Mouse (Mus musculus) ovary, postnatal 14 days (tissue): Measurements from ENCODE around the gene Ccdc85b.
"Not testable (repeated sequence)": the region's sequence is repeated elsewhere in the genome, so short reads cannot be mapped to it uniquely, and the experiment has no call there.

Experiments used
- DNase-seq: peaks from one replicate; pipeline ENCODE4 v3.0.0; 2022; ENCODE audit warnings: low spot score

Gene Ccdc85b

DNA sequence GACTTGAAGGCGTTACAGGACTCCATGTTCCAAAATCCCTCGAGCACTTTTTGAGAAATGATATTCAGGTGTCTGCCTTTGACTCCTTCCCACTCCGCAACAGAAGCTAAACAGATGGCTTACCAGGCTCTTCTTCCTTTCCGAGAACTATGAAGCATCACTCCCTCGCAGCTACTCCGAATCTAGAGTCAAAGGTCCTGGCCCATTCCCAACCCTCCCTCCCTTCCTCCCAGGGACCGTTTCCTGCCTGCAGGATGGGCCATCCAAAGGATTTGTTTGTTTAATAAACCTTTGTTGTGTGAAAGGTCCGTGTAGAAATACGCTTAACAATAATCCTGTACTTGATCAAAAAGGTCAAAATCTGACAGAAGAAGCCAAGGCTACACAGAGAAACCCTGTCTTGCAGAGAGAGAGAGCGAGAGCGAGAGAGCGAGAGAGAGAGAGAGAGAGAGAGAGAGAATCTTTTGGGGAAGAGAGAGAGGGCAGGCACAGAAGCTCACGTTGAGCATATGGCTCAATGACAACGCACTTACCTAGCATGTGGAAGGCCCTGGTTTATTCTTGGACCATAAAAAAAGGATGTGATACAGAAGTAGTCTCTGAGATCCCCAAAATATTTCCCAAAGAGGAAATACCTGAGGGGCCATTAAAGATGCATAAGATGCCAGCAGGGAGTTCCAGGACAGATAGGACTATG is at the start of gene Ccdc85b:
Gene Ccdc85b (minus strand): TSS at position 149 of the 697 bp plus-strand sequence.
- DNase-seq: no peak

DNA sequence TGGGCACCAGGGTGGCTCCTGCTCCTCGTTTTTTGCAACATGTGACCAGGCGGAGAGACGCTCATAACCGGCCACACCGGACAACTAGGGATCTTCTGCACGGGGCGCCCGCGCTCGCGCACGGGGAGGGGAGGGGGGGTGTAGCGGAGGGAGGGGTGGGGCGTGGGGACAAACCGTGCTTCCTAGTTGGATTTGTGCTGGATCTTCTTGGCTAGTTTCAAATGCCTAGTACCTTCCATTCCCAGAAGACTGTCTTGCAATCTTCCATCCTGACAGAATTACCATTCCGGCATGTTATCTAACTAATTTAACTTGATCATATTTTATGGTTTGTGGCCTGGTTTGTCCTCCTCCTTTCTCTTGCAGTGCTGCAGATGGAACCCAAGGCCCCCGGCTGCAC is 46.0 kb upstream of the Ccdc85b start, which contains the start of gene 1700020D05Rik:
Gene 1700020D05Rik (minus strand): TSS at position 101 of the 400 bp plus-strand sequence.
- DNase-seq: no peak

DNA sequence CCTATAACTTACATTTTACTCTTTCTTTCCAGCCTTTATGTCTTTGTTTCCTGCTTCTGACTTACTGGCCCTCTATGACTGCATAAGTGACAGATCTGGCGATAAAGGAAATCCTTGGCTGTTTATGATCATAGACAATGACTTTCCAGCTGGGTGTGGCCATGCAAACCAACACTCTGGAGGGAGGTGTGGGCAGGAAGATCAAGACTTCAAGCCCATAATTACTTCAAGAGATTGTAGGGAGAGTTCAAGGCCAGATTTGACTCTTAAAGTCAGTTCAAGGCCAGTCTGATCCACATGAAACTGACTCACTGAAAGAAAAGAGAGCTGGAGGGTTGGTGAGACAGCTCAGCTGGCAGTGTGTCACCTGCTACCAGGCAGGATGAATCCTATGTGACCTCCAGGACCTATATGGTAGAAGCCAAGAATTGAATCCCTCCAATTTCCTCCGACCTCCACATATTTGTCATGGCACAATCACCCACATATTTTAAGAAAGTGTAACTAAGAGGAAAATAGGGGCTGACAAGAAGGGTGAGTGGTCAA is 42.7 kb upstream of the Ccdc85b start:
- DNase-seq: no peak

DNA sequence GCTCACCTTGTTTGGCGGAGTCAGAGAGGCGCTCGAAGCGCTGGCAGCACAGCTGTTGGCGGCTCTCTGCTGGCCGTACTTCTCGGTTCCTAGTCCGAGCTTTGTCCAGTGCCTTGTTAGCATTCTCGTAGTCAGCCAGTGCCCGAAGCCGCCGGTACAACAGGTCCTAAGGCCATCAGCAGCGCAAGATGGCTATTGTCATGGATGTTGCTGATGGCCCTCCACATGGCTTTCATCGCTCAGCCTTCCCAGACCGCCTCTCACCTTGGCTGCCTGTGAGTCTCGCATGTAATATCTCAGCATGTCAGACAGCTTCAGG is 38.3 kb upstream of the Ccdc85b start:
- DNase-seq: no peak

DNA sequence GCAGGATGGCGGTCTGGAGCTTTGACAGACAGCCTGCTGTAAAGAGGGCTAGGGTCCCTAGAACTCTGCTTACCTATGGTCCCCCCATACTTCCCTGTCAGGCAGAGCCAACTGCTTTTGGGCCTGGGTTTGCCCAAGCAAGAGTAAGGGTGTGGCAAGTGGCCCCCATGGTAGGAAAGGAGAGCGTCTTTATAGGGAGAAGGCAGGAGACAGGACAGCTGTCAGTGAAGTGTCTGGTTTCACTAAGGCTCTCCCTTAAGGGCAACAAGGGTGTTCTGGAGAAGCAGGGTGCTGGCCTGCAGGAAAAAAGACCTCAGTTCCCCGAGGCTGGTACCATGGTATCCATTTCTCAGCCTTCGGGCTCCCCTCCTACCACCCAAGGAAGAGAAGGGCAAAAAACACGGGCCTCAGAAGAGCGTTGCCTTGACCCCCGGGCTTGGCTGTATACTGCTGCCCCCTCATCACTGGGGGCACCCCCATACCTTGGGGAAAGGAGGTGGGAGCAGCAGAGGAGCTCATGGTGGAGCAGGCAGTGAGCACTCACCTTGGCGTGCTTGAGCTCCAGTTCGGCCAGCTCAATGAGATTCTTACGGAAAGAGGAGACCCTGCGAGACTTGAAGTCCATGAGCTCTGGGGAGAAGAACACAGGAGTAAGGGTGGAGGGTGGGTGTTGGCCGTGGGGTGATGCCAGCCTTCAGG is 37.8 kb upstream of the Ccdc85b start:
- no peak for DNase-seq

DNA sequence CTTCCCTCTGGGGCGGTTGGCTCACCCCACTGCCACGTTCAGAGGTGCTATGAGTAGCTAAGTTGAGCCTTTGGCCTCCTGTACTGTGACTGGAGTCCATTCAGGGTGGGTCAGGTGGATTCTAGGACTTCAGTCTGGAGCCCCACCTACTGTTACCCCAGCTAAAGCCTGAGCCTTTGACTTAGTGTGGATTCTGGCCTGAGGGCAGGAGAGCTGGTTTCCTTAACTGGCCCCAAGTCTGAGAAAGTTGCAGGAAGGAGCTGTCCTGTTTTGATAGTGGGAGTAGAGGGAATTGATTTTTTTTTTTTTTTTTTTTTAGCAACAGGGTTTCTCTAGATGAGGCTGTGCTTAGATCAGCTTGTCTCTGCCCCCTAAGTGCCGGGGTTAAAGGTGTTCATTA is 36.6 kb upstream of the Ccdc85b start:
- no peak for DNase-seq

DNA sequence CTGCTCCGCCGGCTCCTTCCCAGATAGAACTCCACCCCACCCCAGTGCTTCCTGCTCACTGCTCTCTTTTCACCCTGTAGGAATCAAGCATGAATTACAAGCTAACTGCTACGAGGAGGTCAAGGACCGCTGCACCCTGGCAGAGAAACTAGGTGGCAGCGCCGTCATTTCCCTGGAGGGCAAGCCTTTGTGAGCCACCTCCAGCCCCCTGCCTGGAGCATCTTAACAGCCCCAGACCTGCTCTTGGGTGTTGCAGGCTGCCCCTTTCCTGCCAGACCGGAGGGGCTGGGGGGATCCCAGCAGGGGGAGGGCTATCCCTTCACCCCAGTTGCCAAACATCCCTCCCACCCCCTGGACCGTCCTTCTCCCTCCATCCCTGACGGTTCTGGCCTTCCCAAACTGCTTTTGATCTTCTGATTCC is 35.6 kb upstream of the Ccdc85b start:
- DNase-seq: not testable (repeated sequence)

DNA sequence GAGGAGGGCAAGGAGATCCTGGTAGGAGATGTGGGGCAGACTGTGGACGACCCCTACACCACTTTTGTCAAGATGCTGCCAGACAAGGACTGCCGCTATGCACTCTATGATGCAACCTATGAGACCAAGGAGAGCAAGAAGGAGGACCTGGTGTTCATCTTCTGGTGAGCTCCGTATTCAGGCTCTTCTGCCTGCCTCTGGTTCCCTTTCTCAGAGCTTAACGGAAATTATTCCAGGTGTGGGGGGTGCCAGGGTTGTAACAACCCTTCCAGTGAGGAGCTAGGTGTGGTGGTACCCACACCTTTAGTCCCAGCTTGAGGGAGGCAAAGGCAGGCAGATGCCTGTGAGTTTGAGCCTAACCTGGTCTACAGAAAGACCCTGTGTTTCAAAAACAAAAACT is 34.9 kb upstream of the Ccdc85b start:
- no peak for DNase-seq

DNA sequence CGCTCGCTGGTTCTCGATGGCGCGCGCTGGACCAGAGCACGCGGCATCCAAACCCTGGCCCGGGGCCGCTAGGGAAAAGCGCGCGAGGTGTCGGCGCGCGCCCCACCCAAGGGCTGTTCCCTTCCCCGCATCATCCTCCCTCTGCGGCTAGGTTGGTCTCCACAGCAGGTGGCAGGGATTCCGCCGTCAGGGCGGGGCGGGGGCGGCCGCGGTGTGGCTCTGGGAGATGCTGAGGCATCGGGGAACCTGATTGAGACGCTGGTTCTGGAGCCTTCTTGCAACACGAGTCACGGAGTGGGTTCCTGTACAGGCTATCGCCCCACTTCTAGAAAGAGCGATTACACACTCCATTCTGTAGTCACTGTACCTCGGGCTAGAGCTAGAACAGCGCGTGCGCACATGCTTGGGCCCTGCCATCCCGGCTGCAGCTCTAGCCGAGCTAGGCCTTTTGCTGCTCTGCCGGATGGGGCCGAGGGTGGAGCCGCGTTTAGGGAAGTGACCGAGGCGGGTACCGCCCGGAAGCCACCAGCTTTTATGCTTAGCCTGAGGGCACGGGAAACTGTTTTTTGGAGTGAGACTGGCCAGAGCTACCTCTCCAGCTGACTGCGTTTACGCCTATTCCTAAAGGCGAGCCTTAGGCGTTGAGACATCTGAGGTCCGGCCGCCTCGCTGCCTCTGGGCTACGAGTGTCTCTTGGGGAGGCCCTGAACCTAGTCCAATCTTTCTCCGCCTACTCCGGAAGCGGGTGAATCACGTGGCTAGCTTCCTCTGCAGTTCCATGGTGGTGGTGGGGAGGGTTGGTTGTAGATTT is 33.4 kb upstream of the Ccdc85b start:
- peak; percentile 65 for DNase-seq

DNA sequence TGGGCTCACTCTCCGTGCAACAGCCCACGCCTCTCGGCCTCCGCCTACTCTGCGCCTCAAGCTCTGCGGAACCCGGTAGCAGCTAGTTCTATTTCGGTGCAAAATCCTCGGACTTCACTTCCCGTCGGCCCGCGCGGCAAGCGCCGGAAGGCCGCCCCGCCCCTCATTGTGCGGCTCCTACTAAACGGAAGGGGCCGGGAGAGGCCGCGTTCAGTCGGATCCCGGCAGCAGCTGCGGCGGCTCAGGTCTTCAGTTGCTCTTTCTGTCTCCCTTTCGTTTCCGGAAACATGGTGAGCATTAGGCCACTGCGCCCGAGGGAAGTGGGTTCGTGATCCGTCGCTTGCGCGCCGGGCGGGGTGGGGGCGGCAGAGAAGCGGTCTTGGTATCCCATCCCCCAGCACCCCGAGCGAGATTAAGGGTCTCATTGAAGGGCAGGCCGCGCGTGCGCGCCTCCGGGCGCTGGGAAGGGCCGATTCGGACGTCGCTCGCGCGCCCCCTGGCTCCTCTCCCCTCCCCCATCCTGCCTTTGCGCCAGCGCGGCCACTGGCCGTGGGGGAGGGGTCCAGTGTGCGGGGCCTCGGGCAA is 32.7 kb upstream of the Ccdc85b start, which contains the start of gene Cfl1:
Gene Cfl1 (plus strand): TSS at position 143 of the 585 bp plus-strand sequence.
- peak; percentile 85 for DNase-seq

DNA sequence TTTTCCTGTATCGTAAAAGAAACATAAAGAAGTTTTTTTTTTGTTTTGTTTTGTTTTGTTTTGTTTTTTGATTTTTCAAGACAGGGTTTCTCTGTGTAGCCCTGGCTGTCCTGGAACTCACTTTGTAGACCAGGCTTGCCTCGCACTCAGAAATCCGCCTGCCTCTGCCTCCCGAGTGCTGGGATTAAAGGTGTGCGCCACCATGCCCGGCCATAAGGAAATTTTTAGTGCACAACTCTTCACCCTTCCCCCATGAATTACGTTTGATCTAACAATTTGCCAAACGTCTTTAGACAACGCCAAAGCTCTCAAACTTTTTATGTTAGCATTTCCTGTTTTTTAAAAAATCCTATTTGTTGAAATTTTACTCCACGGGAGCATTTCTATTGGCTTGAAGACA is 32.0 kb upstream of the Ccdc85b start:
- not testable (repeated sequence) for DNase-seq

DNA sequence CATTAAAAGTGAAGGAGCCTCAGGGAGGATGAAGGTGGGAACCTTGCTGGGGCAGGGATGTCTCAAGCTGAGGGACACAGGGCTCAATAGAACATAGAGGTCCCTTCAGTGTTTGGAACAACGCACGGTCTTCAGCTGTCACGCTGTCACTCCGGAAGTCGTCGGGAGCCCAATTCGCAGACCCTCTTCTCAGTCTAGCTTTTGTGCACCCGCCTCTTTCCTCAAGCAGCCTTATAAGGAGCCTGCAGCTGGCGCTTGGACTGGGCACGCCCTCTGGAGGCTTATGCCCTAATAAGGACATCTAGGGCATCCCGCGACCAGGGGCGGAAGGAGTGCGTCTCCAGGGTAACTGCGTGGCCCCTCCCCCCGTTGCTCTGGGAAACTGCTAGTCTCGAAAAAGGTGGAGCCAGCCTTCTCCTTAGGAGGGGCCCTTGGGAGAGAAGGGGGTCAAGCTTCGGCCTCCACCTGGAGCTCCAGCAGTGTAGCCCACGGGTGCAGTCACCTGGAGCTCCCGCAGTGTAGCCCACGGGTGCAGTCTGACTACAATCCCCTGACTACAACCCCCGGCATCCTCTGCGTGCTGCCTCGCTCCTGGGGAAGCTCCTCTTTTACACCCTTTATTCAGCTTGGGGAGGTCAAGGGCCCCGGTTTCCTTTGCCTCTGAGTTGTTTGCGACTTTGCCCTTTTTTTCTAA is 31.3 kb upstream of the Ccdc85b start:
- DNase-seq: peak; percentile 92

DNA sequence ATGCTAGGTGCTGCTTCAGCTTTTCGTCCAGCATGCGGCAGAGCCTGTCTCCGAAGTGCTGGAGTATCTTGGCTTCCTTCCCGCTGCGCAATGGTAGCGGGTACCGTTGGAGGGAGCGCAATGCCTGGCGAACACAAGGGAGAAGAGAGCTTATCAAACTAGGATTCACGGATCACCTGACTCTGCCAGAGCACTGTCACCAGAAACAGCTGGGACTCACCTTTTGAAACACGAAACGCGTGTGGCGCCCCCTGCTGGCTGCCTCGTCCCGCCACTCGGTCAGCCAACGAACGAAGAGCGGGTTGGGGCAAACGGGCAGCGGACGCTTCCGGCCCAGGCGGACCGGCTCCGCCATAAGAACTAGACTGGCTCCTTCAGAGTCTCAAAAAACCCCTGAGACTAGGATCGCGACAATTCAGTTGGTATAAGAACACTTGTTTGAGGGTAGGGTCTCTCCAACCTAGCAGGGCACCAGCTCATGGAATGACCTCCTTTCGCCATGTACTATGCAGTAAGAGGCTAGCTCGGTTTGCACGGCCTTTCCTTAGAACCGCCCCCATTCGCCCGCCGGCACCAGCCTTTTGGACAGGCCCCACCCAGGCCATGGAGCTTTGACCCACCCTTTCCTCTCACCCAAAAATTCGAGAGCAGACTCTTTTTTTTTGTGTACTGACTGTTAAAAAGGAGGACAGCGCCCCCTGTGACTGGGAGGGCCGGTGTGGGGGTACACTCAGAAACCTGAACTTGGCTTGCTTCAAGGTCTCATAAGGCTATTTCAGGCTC is 30.3 kb upstream of the Ccdc85b start, which contains the start of gene Mus81:
Gene Mus81 (minus strand): TSS at position 635 of the 783 bp plus-strand sequence.
- DNase-seq: peak; percentile 95

DNA sequence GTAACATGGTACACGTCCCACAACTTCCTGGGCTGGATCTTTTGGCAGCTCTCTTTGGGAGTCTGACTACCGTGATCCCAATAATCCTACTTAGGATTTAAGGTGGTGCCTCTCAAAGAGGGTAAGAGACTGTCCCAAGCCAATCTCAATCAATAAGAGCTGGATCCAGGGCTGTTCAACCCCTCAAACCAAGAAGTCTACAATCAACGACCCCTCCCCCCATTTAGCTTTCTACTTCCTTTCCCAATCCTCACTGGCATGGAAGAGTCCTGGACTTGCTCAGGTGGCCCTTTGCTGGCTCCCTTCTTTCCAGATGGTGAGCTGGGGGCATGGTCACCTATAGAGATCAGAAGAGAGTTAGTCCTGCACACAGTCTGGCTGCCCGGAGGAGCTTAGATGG is 29.1 kb upstream of the Ccdc85b start:
- DNase-seq: no peak

DNA sequence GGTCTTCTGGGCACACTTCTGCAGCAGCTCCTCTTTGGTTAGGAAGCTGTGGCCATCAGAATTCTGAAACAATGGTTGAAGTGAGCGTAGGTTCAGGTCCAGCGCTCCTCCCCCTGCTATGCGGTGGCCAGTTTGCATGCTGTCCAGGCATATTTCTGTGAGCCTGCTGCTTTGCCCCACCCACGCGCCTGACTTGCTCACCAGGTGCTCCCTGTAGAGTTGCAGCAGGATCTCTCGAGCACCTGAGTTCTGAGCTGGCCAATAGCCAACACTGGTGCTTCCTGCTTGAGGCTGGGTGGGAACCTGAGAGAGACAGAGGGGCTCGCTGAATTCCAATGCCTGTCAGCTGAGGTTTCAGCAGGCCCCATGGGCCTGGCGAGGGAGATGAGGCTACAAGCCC is 28.6 kb upstream of the Ccdc85b start:
- no peak for DNase-seq

DNA sequence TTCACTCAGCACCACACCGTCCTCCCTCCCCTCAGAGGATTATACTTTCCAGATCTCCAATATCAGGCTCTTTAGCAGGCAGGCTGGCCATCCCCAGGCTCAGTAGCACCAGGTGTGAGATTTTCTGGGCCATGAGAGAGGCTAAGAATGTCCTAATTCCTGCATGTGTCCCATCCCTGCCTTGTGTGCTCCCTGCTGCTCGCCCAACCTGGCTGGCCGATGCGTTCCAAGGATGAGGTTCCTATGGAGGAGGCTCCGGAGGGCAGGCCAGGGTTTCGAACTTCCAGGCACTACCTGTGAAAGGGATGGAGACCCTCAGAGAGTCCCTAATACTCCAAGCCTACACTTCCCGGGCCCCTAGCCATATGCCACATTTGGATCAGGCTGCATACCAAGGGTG is 28.1 kb upstream of the Ccdc85b start:
- no peak for DNase-seq

DNA sequence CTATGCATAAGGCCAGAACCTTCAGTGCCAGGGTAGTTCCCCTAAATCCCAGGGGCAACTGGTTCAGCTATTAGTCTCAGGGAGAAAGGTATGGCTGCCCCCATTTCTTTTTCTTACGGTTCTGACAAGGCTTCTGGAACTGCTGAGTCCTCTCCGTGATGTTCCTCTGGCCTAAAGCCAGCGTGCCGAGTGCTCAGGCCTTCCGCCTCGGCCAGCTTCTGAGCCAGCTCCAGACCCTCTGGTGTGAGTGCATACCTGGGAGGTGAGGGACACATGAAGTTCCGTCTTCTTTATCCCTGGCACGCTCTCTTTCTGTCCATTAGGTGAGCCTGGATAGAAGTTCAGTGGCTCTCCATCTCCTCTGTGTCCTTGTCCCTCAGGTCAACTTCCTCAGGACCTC is 27.7 kb upstream of the Ccdc85b start:
- DNase-seq: no peak

DNA sequence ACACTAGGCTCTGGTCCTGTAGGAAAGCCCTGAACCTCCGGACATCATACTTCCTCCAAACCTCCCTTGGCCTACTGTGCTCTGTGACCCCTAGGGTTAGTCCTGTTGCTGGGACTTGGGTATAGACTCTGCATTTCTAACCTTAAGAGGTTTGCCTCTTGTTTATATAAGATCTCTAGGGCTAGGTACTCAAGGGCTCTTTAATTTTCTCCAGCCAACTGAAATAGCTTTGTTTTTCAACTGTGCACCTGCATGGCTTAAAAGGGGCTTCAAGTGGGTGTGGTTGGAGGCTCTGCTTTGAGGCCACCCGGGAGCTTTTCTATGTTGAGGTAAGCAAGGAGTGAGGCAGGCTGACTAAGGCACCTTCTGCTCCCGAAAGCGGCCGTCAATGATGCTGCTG is 26.8 kb upstream of the Ccdc85b start:
- DNase-seq: no peak

DNA sequence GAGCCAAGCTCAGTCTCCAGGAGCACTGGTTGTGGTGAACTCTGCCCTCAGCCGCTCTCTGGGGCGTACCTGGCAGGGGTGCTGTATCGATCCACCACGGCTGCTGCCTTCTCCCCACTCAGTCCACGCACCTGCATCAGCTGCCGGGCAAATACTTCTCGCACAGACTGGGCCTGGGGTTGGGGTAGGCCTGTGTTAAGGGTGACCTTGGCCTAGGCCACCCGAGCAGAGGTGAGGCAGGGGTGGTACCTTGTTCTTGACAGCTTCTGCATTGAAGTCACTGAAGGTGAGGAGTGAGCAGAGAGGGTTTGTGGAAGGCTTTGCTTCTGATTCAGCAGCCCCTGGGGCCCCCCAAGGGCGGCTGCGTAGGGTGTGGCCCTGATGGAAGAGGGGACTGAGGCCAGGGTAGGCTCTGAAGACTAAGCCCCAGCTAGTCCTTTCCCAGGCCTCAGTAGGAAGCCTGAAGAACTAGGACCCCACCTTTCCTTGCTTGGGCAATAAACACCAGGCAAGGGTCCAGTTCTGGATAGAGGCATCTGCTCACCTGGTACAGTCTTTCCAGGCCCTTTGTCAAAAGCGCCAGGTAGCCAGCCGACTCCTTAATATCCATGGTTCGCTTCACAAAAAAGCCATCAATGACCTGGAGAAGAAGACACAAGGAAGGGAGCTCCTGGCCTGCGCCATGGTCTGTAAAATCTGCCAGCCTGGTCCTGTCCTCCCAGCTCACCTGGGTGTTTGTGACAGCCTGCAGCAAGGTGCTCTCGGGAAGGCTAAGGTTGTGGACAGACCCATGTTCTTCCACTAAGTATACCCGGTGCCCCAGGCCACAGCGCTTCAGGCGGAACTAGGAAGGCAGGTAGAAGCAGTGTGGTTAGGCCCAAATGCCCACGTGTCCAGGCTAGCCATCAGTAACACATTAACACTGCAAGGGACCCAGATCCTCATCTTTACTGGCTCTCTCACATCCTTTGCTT is 26.0 kb upstream of the Ccdc85b start:
- no peak for DNase-seq
